Mouse (Mus musculus): ENCODE measurements around the gene Arhgdia. TPM values are rescaled to one million over a fixed set of nuclear protein-coding genes. Genes with fewer than 3 reads are reported as not detected.
A peak's percentile ranks its signal among the peaks of the same experiment; 100 is the strongest.
"Not testable (repeated sequence)": the region's sequence is repeated elsewhere in the genome, so short reads cannot be mapped to it uniquely, and the experiment has no call there.

Arhgdia gene
- polyA plus RNA-seq, 1 experiment from 2014 or later: 537 TPM

DNA sequence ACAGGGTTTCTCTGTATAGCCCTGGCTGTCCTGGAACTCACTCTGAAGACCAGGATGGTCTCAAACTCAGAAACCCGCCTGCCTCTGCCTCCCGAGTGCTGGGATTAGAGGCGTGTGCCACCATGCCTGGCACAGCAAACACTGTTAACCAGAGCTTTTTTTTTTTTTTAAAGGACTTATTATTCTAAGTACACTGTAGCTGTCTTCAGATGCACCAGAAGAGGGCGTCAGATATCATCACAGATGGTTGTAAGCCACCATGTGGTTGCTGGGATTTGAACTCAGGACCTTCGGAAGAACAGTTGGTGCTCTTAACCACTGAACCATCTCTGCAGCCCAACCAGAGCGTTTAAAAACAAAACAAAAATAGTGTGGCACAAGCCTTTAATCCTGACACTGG lies 22.6 kb downstream of the Arhgdia start:
- H3K4me3 ChIP-seq (replicated peaks); H3K4me1 ChIP-seq; H3K4me2 ChIP-seq; H3K27ac ChIP-seq; H3K9ac ChIP-seq; ATAC-seq (ENCODE audit: insufficient read depth, low FRiP score, low read depth); H3K27me3 ChIP-seq (replicated peaks); H3K9me3 ChIP-seq: not testable (repeated sequence)
- 87% methylated on average over 6 of the region's 6 CpGs for WGBS
- H3K36me3 ChIP-seq: peaks cover 50% of the 10 kb centered on the region

DNA sequence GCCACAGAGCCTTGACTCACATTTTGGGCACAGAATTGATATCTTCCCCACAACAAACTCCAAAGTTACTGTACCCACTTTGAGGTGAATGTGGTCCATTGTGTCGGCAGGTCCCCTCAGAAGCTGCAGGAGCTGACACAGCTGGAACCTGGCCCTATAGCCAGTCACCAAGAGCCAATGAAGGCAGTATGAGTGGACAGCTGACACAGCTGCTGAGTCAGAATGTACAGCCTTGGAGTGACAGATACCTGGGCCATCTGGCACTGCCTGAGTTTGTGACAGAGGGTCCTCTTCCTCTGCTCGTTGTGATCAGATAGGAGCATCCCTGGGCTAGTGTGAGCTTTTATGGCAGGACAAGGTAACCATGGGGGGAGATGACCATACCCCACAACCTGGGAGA lies 26.2 kb downstream of the Arhgdia start:
- 72% methylated on average over 2 of the region's 2 CpGs for WGBS
- Histone ChIP-seq H3K4me2 (no peak overlapping the region), H3K9ac (no peak overlapping the region), H3K4me1 (0 out of 2 replicates have a peak, but pooled peaks cover under 1% of the 10 kb centered on the region), H3K9me3 (no peaks in the 10 kb centered on the region), H3K27me3 (replicated peaks) (no peaks in the 10 kb centered on the region), H3K27ac (no peak overlapping the region), H3K4me3 (replicated peaks) (no peak overlapping the region), H3K36me3 (peaks cover 14% of the 10 kb centered on the region)
- ATAC-seq (ENCODE audit: insufficient read depth, low FRiP score, low read depth): no peak

DNA sequence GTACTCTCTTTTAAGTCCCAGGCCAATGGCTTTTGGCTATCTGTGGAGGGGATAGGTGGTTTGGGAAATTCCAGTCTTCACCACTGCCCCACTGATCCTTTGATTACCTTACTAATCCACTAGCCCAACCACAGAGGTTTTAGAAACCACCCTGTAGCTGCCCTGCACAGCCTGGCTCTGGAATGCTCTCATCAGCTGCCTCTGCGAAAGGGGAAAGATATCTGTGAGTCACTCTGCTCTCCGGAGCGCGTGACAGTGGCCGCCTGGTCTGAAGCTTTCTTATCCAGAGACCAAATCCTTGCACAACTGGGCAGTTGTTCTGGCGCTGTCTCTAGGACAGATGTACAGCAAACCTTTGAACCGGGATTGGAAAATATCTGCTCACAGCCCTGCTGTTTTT lies 26.6 kb downstream of the Arhgdia start:
- no peak overlapping the region for H3K9ac ChIP-seq
- no peak overlapping the region for H3K27ac ChIP-seq
- peaks cover 4% of the 10 kb centered on the region for H3K4me1 ChIP-seq
- no peaks in the 10 kb centered on the region for H3K27me3 ChIP-seq (replicated peaks)
- peaks cover 10% of the 10 kb centered on the region for H3K36me3 ChIP-seq
- no peak for ATAC-seq (ENCODE audit: insufficient read depth, low FRiP score, low read depth)
- no peak overlapping the region for H3K4me3 ChIP-seq (replicated peaks)
- no peaks in the 10 kb centered on the region for H3K9me3 ChIP-seq
- 74% methylated on average over 7 of the region's 7 CpGs for WGBS
- H3K4me2 ChIP-seq: no peak overlapping the region

DNA sequence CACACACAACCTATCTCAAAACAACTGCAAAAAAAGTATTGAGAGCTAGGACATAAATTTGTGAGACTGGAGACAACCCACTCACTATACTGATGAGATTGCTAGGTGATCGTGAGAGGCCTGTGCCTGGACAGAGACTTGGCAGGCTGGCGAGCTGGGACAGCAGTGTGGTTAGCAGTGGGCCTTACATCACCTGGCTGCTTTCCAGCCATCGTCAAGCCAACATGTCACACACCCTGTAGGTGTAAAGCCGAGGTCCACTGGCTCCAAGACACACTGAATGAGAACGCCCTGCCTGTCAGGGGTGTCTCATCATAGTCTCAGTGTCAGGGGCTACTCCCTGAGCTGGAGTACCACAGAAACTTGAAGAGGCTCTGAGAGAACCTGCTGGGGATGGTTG lies 28.7 kb downstream of the Arhgdia start:
- no peak overlapping the region for H3K4me3 ChIP-seq (replicated peaks)
- H3K9me3 ChIP-seq: no peaks in the 10 kb centered on the region
- ATAC-seq (ENCODE audit: insufficient read depth, low FRiP score, low read depth): no peak
- H3K9ac ChIP-seq: no peak overlapping the region
- no peaks in the 10 kb centered on the region for H3K36me3 ChIP-seq
- 77% methylated on average over 5 of the region's 5 CpGs for WGBS
- H3K27me3 ChIP-seq (replicated peaks): no peaks in the 10 kb centered on the region
- peaks cover 16% of the 10 kb centered on the region for H3K4me1 ChIP-seq
- H3K4me2 ChIP-seq: no peak overlapping the region
- H3K27ac ChIP-seq: no peak overlapping the region

- 91% methylated on average over 28 of the region's 28 CpGs for WGBS
Measured at GRCm38 (mm10) chr11:120550810-120551440, 30.5 kb downstream of the Arhgdia start, which contains the start of gene Ppp1r27. TSS of gene Ppp1r27 (minus strand) at chr11:120551132.

GRCm38 (mm10) chr11:120549986-120550809 lies 31.2 kb downstream of the Arhgdia start:
- Histone ChIP-seq H3K4me2 (peak overlapping the region; percentile 81), H3K9ac (peak overlapping the region; percentile 64), H3K27ac (peak overlapping the region; percentile 77), H3K4me3 (replicated peaks) (peak overlapping the region; percentile 92), H3K4me1 (peaks cover 28% of the 10 kb centered on the region), H3K27me3 (replicated peaks) (no peaks in the 10 kb centered on the region), H3K36me3 (peaks cover 5% of the 10 kb centered on the region; the same call in 1 of the 2 replicates), H3K9me3 (no peaks in the 10 kb centered on the region)
- no peak for ATAC-seq (ENCODE audit: insufficient read depth, low FRiP score, low read depth)
- 60% methylated on average over 11 of the region's 11 CpGs for WGBS

More at GRCm38 (mm10) chr11:120550810-120551440, 30.5 kb downstream of the Arhgdia start, which contains the start of gene Ppp1r27:
- Histone ChIP-seq H3K9me3 (no peaks in the 10 kb centered on the region), H3K4me2 (peak within 1 kb of the TSS; percentile 81), H3K27ac (peak within 1 kb of the TSS; percentile 77; the same call in 1 of the 2 replicates), H3K4me3 (replicated peaks) (peak within 1 kb of the TSS; percentile 92), H3K27me3 (replicated peaks) (no peaks in the 10 kb centered on the region), H3K4me1 (peaks cover 26% of the 10 kb centered on the region), H3K36me3 (0 out of 2 replicates have a peak, but pooled peaks cover under 1% of the 10 kb centered on the region), H3K9ac (peak within 1 kb of the TSS; percentile 64)
- no peak for ATAC-seq (ENCODE audit: insufficient read depth, low FRiP score, low read depth)

DNA sequence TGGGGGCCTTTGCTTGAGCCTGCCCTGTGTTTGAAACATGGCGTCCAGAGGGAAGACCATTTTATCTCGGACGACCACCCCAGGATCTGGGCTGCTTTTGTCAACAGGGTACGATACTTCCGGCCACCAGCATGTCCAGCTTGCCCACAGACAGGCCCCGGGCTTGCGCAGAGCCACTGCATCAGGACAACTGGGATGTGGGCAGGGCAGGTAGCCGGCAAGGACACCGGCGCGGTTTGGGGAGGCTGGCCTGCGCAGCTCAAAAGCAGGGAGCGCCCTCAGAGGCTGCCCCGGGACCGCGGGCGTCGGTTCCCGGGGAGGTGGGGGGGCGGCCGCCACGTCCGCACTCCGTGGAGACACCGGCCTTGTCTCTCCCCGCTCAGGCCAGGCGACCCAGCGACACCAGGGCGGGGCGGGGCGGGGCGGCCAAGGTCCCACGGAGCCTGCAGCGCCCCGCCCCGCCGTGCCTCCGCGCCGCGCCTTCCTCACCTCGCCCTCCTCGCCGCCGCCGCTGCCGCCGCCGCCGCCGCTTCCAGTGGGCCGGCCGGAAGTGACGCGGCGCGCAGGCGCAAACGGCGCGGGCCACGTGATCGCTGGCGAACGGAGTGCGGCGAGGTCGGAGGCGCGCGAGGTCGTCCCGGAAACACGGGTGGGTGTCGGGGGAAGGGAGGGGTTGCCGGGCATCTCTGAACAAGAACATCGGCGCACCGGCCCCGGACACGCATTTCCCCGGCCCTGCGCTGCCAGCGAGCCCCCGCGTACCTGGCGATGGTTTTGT lies 32.1 kb downstream of the Arhgdia start, which contains the start of gene Mcrip1:
Mcrip1 (minus strand) TSS at position 560 of the 778 bp plus-strand sequence.
- WGBS: 0% methylated on average over 83 of the region's 87 CpGs
- H3K9me3 ChIP-seq: no peaks in the 10 kb centered on the region

GRCm38 (mm10) chr11:120548786-120549167 lies 32.6 kb downstream of the Arhgdia start:
- ATAC-seq (ENCODE audit: insufficient read depth, low FRiP score, low read depth): no peak
- peak overlapping the region; percentile 98 for H3K27ac ChIP-seq
- peaks cover 17% of the 10 kb centered on the region for H3K36me3 ChIP-seq
- peak overlapping the region; percentile 95 for H3K9ac ChIP-seq
- H3K27me3 ChIP-seq (replicated peaks): no peaks in the 10 kb centered on the region
- peak overlapping the region; percentile 92 for H3K4me3 ChIP-seq (replicated peaks)
- H3K4me1 ChIP-seq: peaks cover 28% of the 10 kb centered on the region
- no peaks in the 10 kb centered on the region for H3K9me3 ChIP-seq
- peak overlapping the region; percentile 81 for H3K4me2 ChIP-seq
- 14% methylated on average over 7 of the region's 7 CpGs for WGBS

More for the DNA sequence above, 32.1 kb downstream of the Arhgdia start, which contains the start of gene Mcrip1:
- H3K36me3 ChIP-seq: peaks cover 12% of the 10 kb centered on the region; the same call in 1 of the 2 replicates
- peak within 1 kb of the TSS; percentile 95 for H3K9ac ChIP-seq
- H3K4me3 ChIP-seq (replicated peaks): peak within 1 kb of the TSS; percentile 92
- peak within 1 kb of the TSS; percentile 98 for H3K27ac ChIP-seq
- no peaks in the 10 kb centered on the region for H3K27me3 ChIP-seq (replicated peaks)
- peaks cover 28% of the 10 kb centered on the region for H3K4me1 ChIP-seq
- peak; percentile 86 for ATAC-seq (ENCODE audit: insufficient read depth, low FRiP score, low read depth)
- H3K4me2 ChIP-seq: peak within 1 kb of the TSS; percentile 81

- WGBS: 73% methylated on average over 3 of the region's 3 CpGs
- H3K36me3 ChIP-seq: peaks cover 21% of the 10 kb centered on the region
- peak overlapping the region; percentile 92 for H3K4me3 ChIP-seq (replicated peaks)
- H3K4me2 ChIP-seq: peak overlapping the region; percentile 81
- no peaks in the 10 kb centered on the region for H3K9me3 ChIP-seq
- no peak for ATAC-seq (ENCODE audit: insufficient read depth, low FRiP score, low read depth)
- H3K4me1 ChIP-seq: peaks cover 28% of the 10 kb centered on the region
- no peaks in the 10 kb centered on the region for H3K27me3 ChIP-seq (replicated peaks)
- H3K9ac ChIP-seq: peak overlapping the region; percentile 95; the same call in 1 of the 2 replicates
- peak overlapping the region; percentile 98; the same call in 1 of the 2 replicates for H3K27ac ChIP-seq
Measured at GRCm38 (mm10) chr11:120548214-120548613, 33.2 kb downstream of the Arhgdia start.

DNA sequence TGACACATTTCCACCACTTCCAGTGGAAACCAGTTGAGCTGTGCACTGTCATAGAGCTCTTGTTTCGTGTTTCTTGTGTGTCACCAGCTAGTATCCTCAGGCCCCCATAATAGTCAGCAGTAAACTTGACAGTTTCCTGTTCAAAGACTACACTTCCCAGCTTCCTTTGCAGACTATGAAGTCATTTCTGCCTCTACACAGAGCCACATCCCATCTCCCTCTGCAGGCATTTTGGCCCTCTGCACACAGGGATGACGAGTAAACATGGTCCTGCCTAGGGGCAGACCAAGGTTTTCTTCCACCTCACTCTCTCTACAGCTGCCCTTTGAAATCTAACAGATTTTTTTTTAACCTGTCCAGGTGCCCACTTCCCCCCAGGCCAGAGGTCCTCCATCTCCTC lies 34.0 kb downstream of the Arhgdia start:
- Histone ChIP-seq H3K36me3 (peaks cover 28% of the 10 kb centered on the region), H3K27me3 (replicated peaks) (no peaks in the 10 kb centered on the region), H3K9ac (no peak overlapping the region), H3K27ac (no peak overlapping the region), H3K4me3 (replicated peaks) (no peak overlapping the region), H3K4me2 (peak overlapping the region; percentile 81; the same call in 1 of the 2 replicates), H3K9me3 (no peaks in the 10 kb centered on the region), H3K4me1 (peaks cover 28% of the 10 kb centered on the region)
- ATAC-seq (ENCODE audit: insufficient read depth, low FRiP score, low read depth): no peak
- WGBS: 44% methylated on average over 2 of the region's 2 CpGs

DNA sequence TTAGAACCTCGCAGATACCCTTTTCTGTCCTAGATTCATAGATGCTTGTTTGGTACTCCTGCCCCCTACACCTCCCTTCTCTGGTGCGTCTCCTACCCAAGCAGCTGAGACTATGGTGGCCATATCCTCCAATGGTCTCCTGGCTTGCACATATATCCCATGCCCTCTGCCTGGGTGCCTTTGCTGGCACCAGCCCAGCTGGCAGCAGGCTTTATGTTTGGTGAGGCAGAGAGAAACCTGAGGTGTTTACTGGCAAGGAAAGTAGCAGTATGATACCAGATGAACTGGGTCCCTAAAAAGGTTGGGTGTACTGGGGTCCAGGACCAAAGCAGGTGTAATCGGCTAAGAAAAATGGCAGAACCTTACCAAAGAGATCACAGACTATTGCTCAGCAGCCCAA lies 35.5 kb downstream of the Arhgdia start:
- H3K27me3 ChIP-seq (replicated peaks): no peaks in the 10 kb centered on the region
- ATAC-seq (ENCODE audit: insufficient read depth, low FRiP score, low read depth): no peak
- WGBS: 88% methylated on average over 3 of the region's 3 CpGs
- H3K4me1 ChIP-seq: peaks cover 28% of the 10 kb centered on the region
- no peak overlapping the region for H3K9ac ChIP-seq
- H3K4me2 ChIP-seq: no peak overlapping the region
- no peak overlapping the region for H3K4me3 ChIP-seq (replicated peaks)
- no peak overlapping the region for H3K27ac ChIP-seq
- no peaks in the 10 kb centered on the region for H3K9me3 ChIP-seq
- peaks cover 30% of the 10 kb centered on the region for H3K36me3 ChIP-seq
